Mouse (Mus musculus) heart, postnatal 0 days (tissue): Measurements from ENCODE around the gene Rdh7. TPM values are rescaled to one million over a fixed set of nuclear protein-coding genes. Genes with fewer than 3 reads are reported as not detected.
A peak's percentile ranks its signal among the peaks of the same experiment; 100 is the strongest.

Experiments
- ATAC-seq: fragments of 200-750 bp; cut with Nextera tagmentation; 2 replicates; pipeline ENCODE4 v1.8.0; 2017; ENCODE audit warnings: low read depth, moderate number of reproducible peaks, moderate library complexity; ENCODE audit not compliant: insufficient read depth
- DNase-seq: peaks from one replicate; pipeline ENCODE4 v3.0.0-alpha.2; 2016; ENCODE audit warnings: low spot score
- H3K27ac ChIP-seq: fragments of 300-500 bp; sonication (generic); 2 replicates; pipeline ENCODE4 v1.5.1; 2014; ENCODE audit warnings: low read depth, mild to moderate bottlenecking
- H3K27me3 ChIP-seq: fragments of 300-500 bp; sonication (generic); 2 replicates; pipeline ENCODE4 v1.6.1; 2014; ENCODE audit warnings: low read length, mixed read lengths; ENCODE audit not compliant: control insufficient read depth, insufficient read depth
- H3K36me3 ChIP-seq: fragments of 300-500 bp; sonication (generic); replicated peaks from 2 replicates; pipeline ENCODE4 v1.6.1; 2014; ENCODE audit warnings: low read length, mixed read lengths; ENCODE audit not compliant: control insufficient read depth, insufficient read depth
- H3K4me1 ChIP-seq: fragments of 300-500 bp; sonication (generic); 2 replicates; pipeline ENCODE4 v1.6.1; 2014; ENCODE audit warnings: antibody characterized with exemption; ENCODE audit not compliant: control insufficient read depth, insufficient read depth
- H3K4me2 ChIP-seq: fragments of 300-500 bp; sonication (generic); 2 replicates; pipeline ENCODE4 v1.6.1; 2014; ENCODE audit warnings: low read depth, mild to moderate bottlenecking, low read length, moderate library complexity
- H3K4me3 ChIP-seq: fragments of 300-500 bp; sonication (generic); 2 replicates; pipeline ENCODE4 v1.5.1; 2014; ENCODE audit warnings: low read depth, low read length
- H3K9ac ChIP-seq: fragments of 300-500 bp; sonication (generic); replicated peaks from 2 replicates; pipeline ENCODE4 v1.6.1; 2014; ENCODE audit warnings: low read depth, low read length, mixed read lengths
- H3K9me3 ChIP-seq: fragments of 300-500 bp; sonication (generic); replicated peaks from 2 replicates; pipeline ENCODE4 v1.6.1; 2016; ENCODE audit warnings: low read length; ENCODE audit not compliant: control insufficient read depth
- CTCF ChIP-seq: IDR thresholded peaks from 2 replicates; pipeline ENCODE4 v1.5.1; 2016; ENCODE audit warnings: antibody characterized with exemption, control low read depth, low read depth
- EP300 ChIP-seq: IDR thresholded peaks from 2 replicates; pipeline ENCODE4 v1.6.1; 2016; ENCODE audit warnings: antibody characterized with exemption, low read depth
- WGBS: fragments of 180-500 bp; shearing (Covaris S2); extraction: QIAGEN DNeasy Blood & Tissue Kit; methylation state at CpG from one replicate; pipeline ENCODE4 v1.1.7; 2014; 5-methylcytosine and 5-hydroxymethylcytosine counted together
- polyA plus RNA-seq: library from polyadenylated mRNA; unstranded; fragments of >200 nt; fragmentation: Nextera tagmentation; extraction: Ambion mirVana; gene quantifications from 2 replicates; pipeline ENCODE4 v1.2.1, GENCODE M21; 2015
- total RNA-seq: library from RNA; depleted of rRNA; stranded (reverse); fragments of >200 nt; gene quantifications from 2 replicates; pipeline ENCODE4 v1.2.3, GENCODE M21; 2014; ENCODE audit warnings: low replicate concordance; rRNA removed

Gene Rdh7
- total RNA-seq (0.46 TPM in 1 of 2 replicates, not detected in the other), polyA plus RNA-seq (not detected in 2 replicates)

- H3K4me2 ChIP-seq = no peak within 1 kb of the TSS
- no peak within 1 kb of the TSS for H3K27ac ChIP-seq
- H3K4me3 ChIP-seq = no peak within 1 kb of the TSS
- no peak for DNase-seq
- TF ChIP-seq CTCF (no peak), EP300 (no peak)
- no peak within 1 kb of the TSS for H3K9ac ChIP-seq
- no peaks in the 10 kb centered on the region for H3K4me1 ChIP-seq
- H3K36me3 ChIP-seq = no peaks in the 10 kb centered on the region
- no peaks in the 10 kb centered on the region for H3K9me3 ChIP-seq
- H3K27me3 ChIP-seq = no peaks in the 10 kb centered on the region
- ATAC-seq = no peak
These were observed at the start of gene Rdh7 for GRCm38 (mm10) chr10:127888605-127889004. Rdh7 (minus strand) TSS chr10:127888817.

DNA sequence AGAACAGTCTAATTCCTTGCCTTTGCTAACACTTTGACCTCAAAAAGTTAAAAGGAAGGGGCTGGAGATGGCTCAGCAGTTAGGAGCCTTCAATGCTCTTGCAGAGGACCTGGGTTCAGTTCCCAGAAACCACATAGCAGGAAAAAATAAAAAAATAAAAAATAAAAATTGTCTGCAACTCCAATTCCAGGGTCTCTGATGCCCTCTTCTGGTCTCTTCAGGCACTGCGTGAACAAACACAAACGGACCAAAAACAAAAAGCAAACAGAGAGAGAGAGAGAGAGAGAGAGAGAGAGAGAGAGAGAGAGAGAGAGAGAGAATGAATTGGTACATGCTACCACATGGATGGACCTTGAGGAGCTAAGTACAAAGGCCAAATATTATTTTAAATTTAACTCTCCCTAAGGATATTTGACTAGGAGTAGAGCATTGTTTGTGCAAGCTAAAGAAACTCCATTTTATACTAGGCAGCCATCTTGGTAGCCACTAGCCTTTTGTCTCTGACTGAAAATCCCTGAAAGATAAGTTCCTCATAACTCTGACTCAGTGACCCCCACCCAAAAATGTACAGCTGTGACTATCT is 48.9 kb upstream of the Rdh7 start:
- H3K4me2 ChIP-seq = no peak overlapping the region
- ATAC-seq (no peak), DNase-seq (peak; percentile 61)
- 2% methylated on average over 2 of the region's 2 CpGs for WGBS
- no peaks in the 10 kb centered on the region for H3K27me3 ChIP-seq
- H3K36me3 ChIP-seq = no peaks in the 10 kb centered on the region
- no peaks in the 10 kb centered on the region for H3K4me1 ChIP-seq
- H3K9ac ChIP-seq = no peak overlapping the region
- no peak overlapping the region for H3K27ac ChIP-seq
- no peaks in the 10 kb centered on the region for H3K9me3 ChIP-seq
- H3K4me3 ChIP-seq = no peak overlapping the region
- no peak for TF ChIP-seq EP300
- peak; percentile 64 for TF ChIP-seq CTCF

DNA sequence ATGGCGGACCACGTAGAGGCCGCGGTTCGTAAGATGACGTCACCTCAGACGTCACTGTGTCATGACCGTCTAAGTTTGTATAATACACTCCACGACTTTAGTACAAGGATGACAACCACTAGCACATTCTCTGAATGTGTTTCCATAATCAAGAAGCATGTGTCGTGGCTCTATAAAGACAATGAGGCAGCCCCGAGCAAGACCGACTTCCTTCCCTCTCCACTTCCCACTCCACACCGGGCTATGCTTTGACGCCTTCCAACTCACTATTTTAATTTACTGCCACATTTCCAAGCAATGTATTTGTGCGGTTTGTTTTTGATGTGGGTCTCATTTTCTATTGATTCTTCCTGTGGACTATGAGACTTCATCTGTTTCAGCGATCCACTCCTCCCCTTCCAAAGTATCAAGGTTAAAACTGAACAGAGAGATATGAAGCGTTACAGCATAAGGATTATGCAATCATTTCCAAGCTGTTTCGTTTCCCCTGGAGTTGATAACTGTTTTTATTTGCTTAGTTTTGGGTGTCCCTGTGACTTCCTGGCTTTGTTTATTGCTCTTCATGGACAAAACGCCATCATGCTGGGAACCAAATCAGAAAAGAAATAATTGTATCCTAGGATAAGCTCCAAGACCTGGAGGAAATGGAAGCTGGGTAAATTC is 48.3 kb upstream of the Rdh7 start:
- Histone ChIP-seq H3K9ac (no peak overlapping the region), H3K27ac (no peak overlapping the region), H3K36me3 (no peaks in the 10 kb centered on the region), H3K4me1 (no peaks in the 10 kb centered on the region), H3K4me3 (no peak overlapping the region), H3K4me2 (no peak overlapping the region), H3K9me3 (no peaks in the 10 kb centered on the region), H3K27me3 (no peaks in the 10 kb centered on the region)
- 73% methylated on average over 19 of the region's 19 CpGs for WGBS
- DNase-seq (no peak), ATAC-seq (no peak)
- TF ChIP-seq CTCF = no peak
- TF ChIP-seq EP300 = no peak

DNA sequence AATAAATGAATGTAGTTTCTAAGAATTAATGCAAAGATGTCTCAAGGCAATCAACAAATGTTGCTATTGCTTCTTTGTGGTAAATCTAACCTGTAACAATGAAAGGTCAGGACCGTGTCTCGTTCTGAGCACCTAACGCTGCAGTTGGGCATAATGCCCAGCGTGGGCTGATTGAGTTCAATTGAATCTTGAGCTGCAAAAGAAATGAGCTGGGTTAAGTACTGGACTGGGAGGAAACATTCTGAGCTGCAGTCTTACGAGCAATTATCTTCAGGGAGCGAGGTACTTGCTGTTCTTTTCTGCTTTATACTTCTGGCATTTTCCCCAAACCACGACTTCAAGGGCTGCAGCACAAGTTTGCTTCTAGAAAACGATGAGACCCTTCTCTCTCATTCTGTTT is 47.7 kb upstream of the Rdh7 start:
- 67% methylated on average over 8 of the region's 8 CpGs for WGBS
- Histone ChIP-seq H3K27ac (no peak overlapping the region), H3K4me3 (no peak overlapping the region), H3K9ac (no peak overlapping the region), H3K36me3 (no peaks in the 10 kb centered on the region), H3K9me3 (no peaks in the 10 kb centered on the region), H3K27me3 (no peaks in the 10 kb centered on the region), H3K4me1 (no peaks in the 10 kb centered on the region), H3K4me2 (no peak overlapping the region)
- DNase-seq = no peak
- no peak for TF ChIP-seq CTCF
- TF ChIP-seq EP300 = no peak
- ATAC-seq = no peak

DNA sequence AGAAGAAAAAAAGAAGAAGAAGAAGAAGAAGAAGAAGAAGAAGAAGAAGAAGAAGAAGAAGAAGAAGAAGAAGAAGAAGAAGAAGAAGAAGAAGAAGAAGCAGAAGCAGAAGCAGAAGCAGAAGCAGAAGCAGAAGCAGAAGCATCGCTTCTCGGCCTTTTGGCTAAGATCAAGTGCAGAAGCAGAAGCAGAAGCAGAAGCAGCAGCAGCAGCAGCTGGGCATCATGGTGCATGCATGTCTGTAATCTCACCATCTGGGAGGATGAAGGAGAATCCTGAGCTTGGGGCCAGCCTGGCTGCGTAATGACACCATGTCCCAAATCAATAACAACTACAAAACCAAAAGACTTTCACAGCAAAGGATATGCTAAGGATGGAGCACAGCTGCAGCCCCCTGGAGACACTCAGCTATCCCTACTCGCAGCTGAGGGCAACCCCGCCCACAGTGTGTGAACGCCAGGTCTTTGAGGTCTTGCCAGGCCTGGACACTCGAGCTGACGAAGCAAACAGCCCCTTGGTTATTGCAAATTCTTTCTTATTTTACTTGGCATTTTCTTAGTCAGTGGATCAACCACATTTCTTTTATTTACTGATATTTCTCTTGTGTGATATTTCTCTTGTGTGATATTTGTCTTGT is 43.8 kb upstream of the Rdh7 start:
- H3K27ac ChIP-seq = no peak overlapping the region
- no peaks in the 10 kb centered on the region for H3K9me3 ChIP-seq
- no peak overlapping the region for H3K4me2 ChIP-seq
- DNase-seq (no peak), ATAC-seq (no peak)
- no peaks in the 10 kb centered on the region for H3K36me3 ChIP-seq
- TF ChIP-seq EP300 = no peak
- TF ChIP-seq CTCF = no peak
- no peaks in the 10 kb centered on the region for H3K27me3 ChIP-seq
- 60% methylated on average over 8 of the region's 8 CpGs for WGBS
- H3K4me1 ChIP-seq = no peaks in the 10 kb centered on the region
- no peak overlapping the region for H3K9ac ChIP-seq
- no peak overlapping the region for H3K4me3 ChIP-seq
